Mouse (Mus musculus) cerebellum, adult 2 months (tissue): Measurements from ENCODE around the gene Ube4b. TPM values are rescaled to one million over a fixed set of nuclear protein-coding genes. Genes with fewer than 3 reads are reported as not detected.
A peak's percentile ranks its signal among the peaks of the same experiment; 100 is the strongest.

Source experiments
- DNase-seq, 2 experiments: peaks; one replicate each; pipeline ENCODE4 v3.0.0; 2021
- H3K27ac ChIP-seq: fragments of 200-500 bp; 2 replicates; pipeline ENCODE4 v1.5.1; 2012; ENCODE audit warnings: low read length, control low read depth, inconsistent platforms; ENCODE audit not compliant: insufficient read depth
- H3K27me3 ChIP-seq: fragments of 200-500 bp; 2 replicates; pipeline ENCODE4 v1.6.1; 2012; ENCODE audit warnings: inconsistent platforms, mild to moderate bottlenecking, low read length, moderate library complexity; ENCODE audit not compliant: control insufficient read depth, insufficient read depth
- H3K4me1 ChIP-seq: fragments of 200-500 bp; 2 replicates; pipeline ENCODE4 v1.6.1; 2011; ENCODE audit warnings: low read length; ENCODE audit not compliant: control insufficient read depth, insufficient read depth
- H3K4me3 ChIP-seq: fragments of 200-500 bp; replicated peaks from 2 replicates; pipeline ENCODE3; 2011; ENCODE audit warnings: mild to moderate bottlenecking, low read depth, low read length, control low read depth; ENCODE audit not compliant: insufficient read depth
- CTCF ChIP-seq: fragments of 200-500 bp; IDR thresholded peaks from 2 replicates; pipeline ENCODE4 v1.5.1; 2011; ENCODE audit warnings: low read depth, mild to moderate bottlenecking, control low read depth, low read length, moderate library complexity, borderline replicate concordance; ENCODE audit not compliant: insufficient read depth
- POLR2A ChIP-seq: fragments of 200-500 bp; IDR thresholded peaks from 2 replicates; pipeline ENCODE4 v1.6.1; 2011; ENCODE audit warnings: low read length, control low read depth, borderline replicate concordance; ENCODE audit not compliant: insufficient read depth
- WGBS: fragments of 180-500 bp; shearing (Covaris S2); methylation state at CpG from one replicate; pipeline ENCODE4 v1.1.7; 2018; 5-methylcytosine and 5-hydroxymethylcytosine counted together
- polyA plus RNA-seq: library from polyadenylated mRNA; depleted of rRNA; stranded (reverse); fragments of >200 nt; gene quantifications from 2 replicates; pipeline ENCODE4 v1.2.3, GENCODE M21; 2012

Ube4b gene
- polyA plus RNA-seq, 1 experiment: 132 TPM

- H3K27ac ChIP-seq: no peak overlapping the region
- peaks cover 2% of the 10 kb centered on the region for H3K4me1 ChIP-seq
- H3K27me3 ChIP-seq: no peaks in the 10 kb centered on the region; the same call in 1 of the 2 replicates
- H3K4me3 ChIP-seq: no peak overlapping the region
- TF ChIP-seq CTCF: no peak
- TF ChIP-seq POLR2A: no peak
- no peak for DNase-seq
- 83% methylated on average over 10 of the region's 10 CpGs for WGBS
Observed at GRCm38 (mm10) chr4:149376034-149376433, 50.5 kb downstream of the Ube4b start.

- DNase-seq: no peak
- H3K27me3 ChIP-seq: no peaks in the 10 kb centered on the region
- no peak overlapping the region for H3K27ac ChIP-seq
- no peak for TF ChIP-seq CTCF
- TF ChIP-seq POLR2A: no peak
- WGBS: 80% methylated on average over 11 of the region's 11 CpGs
- H3K4me1 ChIP-seq: no peaks in the 10 kb centered on the region
- H3K4me3 ChIP-seq: no peak overlapping the region
Observed at GRCm38 (mm10) chr4:149374662-149375061, 51.9 kb downstream of the Ube4b start.

GRCm38 (mm10) chr4:149373927-149374326 is 52.6 kb downstream of the Ube4b start:
- 80% methylated on average over 9 of the region's 9 CpGs for WGBS
- no peaks in the 10 kb centered on the region for H3K27me3 ChIP-seq
- DNase-seq: no peak
- TF ChIP-seq CTCF (no peak), POLR2A (no peak)
- no peaks in the 10 kb centered on the region for H3K4me1 ChIP-seq
- H3K4me3 ChIP-seq: no peak overlapping the region
- H3K27ac ChIP-seq: no peak overlapping the region

GRCm38 (mm10) chr4:149373431-149373830 is 53.1 kb downstream of the Ube4b start:
- no peaks in the 10 kb centered on the region for H3K4me1 ChIP-seq
- TF ChIP-seq POLR2A (no peak), CTCF (peak; percentile 56)
- H3K27ac ChIP-seq: no peak overlapping the region
- no peaks in the 10 kb centered on the region for H3K27me3 ChIP-seq
- no peak overlapping the region for H3K4me3 ChIP-seq
- 56% methylated on average over 5 of the region's 5 CpGs for WGBS
- DNase-seq: peak; percentile 41 to 62

GRCm38 (mm10) chr4:149365702-149366370 is 60.7 kb downstream of the Ube4b start:
- 51% methylated on average over 12 of the region's 12 CpGs for WGBS
- no peak overlapping the region for H3K4me3 ChIP-seq
- no peak for TF ChIP-seq CTCF
- no peaks in the 10 kb centered on the region for H3K27me3 ChIP-seq
- DNase-seq: peak in 1 of 2 experiments; percentile 31
- peaks cover 13% of the 10 kb centered on the region for H3K4me1 ChIP-seq
- peak overlapping the region; percentile 81 for H3K27ac ChIP-seq

GRCm38 (mm10) chr4:149364896-149365295 is 61.7 kb downstream of the Ube4b start:
- WGBS: 45% methylated on average over 5 of the region's 5 CpGs
- no peak for TF ChIP-seq CTCF
- TF ChIP-seq POLR2A: no peak
- H3K4me3 ChIP-seq: no peak overlapping the region

GRCm38 (mm10) chr4:149361051-149361450 is 65.5 kb downstream of the Ube4b start:
- no peak for TF ChIP-seq CTCF
- TF ChIP-seq POLR2A: no peak
- H3K4me3 ChIP-seq: no peak overlapping the region
- H3K27ac ChIP-seq: no peak overlapping the region
- DNase-seq: no peak
- WGBS: 64% methylated on average over 6 of the region's 6 CpGs
- peaks cover 6% of the 10 kb centered on the region for H3K4me1 ChIP-seq
- no peaks in the 10 kb centered on the region for H3K27me3 ChIP-seq

More at GRCm38 (mm10) chr4:149364896-149365295, 61.7 kb downstream of the Ube4b start:
- Histone ChIP-seq H3K4me1 (peaks cover 13% of the 10 kb centered on the region), H3K27me3 (no peaks in the 10 kb centered on the region), H3K27ac (peak overlapping the region; percentile 42; the same call in 1 of the 2 replicates)
- DNase-seq: peak; percentile 68

- 95% methylated on average over 5 of the region's 5 CpGs for WGBS
- DNase-seq: no peak
- H3K27ac ChIP-seq: no peak overlapping the region
- TF ChIP-seq CTCF: no peak
- H3K4me1 ChIP-seq: peaks cover 2% of the 10 kb centered on the region
- H3K4me3 ChIP-seq: no peak overlapping the region
- no peaks in the 10 kb centered on the region for H3K27me3 ChIP-seq
Observed at GRCm38 (mm10) chr4:149360647-149361046, 65.9 kb downstream of the Ube4b start.

GRCm38 (mm10) chr4:149357982-149358381 is 68.6 kb downstream of the Ube4b start:
- H3K4me3 ChIP-seq: no peak overlapping the region
- no peak for DNase-seq
- TF ChIP-seq CTCF (no peak), POLR2A (no peak)
- H3K4me1 ChIP-seq: no peaks in the 10 kb centered on the region
- WGBS: 93% methylated on average over 5 of the region's 5 CpGs
- H3K27me3 ChIP-seq: no peaks in the 10 kb centered on the region
- H3K27ac ChIP-seq: no peak overlapping the region
